Mouse (Mus musculus) E14TG2a.4 (cell line): ENCODE results near the gene Ddx6.
"Not testable (repeated sequence)": the region's sequence is repeated elsewhere in the genome, so short reads cannot be mapped to it uniquely, and the experiment has no call there.

ENCODE experiments used
- CTCF ChIP-seq: conservative IDR thresholded peaks from 2 replicates; pipeline ENCODE4 v1.5.1; 2014; ENCODE audit warnings: low read length
- NANOG ChIP-seq: IDR thresholded peaks from 2 replicates; pipeline ENCODE4 v1.6.1; 2014; ENCODE audit warnings: borderline replicate concordance, low read length, mixed read lengths
- POU5F1 ChIP-seq: IDR thresholded peaks from 2 replicates; pipeline ENCODE4 v1.6.1; 2014; ENCODE audit warnings: low read length, borderline replicate concordance

GRCm38 (mm10) chr9:44613081-44613480 is 8.4 kb downstream of the Ddx6 start:
- TF ChIP-seq CTCF, NANOG, POU5F1: not testable (repeated sequence)
